Mouse (Mus musculus) testis, adult 2 months (tissue): ENCODE data around the gene Gm49403. TPM values are rescaled to one million over a fixed set of nuclear protein-coding genes. Genes with fewer than 3 reads are reported as not detected.
A peak's percentile ranks its signal among the peaks of the same experiment; 100 is the strongest.

Experiments used
- H3K27ac ChIP-seq: fragments of 200-500 bp; 2 replicates; pipeline ENCODE4 v1.5.1; 2012; ENCODE audit warnings: low read depth, low read length; ENCODE audit not compliant: control insufficient read depth, insufficient read depth
- H3K27me3 ChIP-seq: fragments of 200-500 bp; 2 replicates; pipeline ENCODE4 v1.6.1; 2012; ENCODE audit warnings: mild to moderate bottlenecking, low read length, moderate library complexity; ENCODE audit not compliant: control insufficient read depth, insufficient read depth
- H3K36me3 ChIP-seq: fragments of 200-500 bp; 2 replicates; pipeline ENCODE4 v1.6.1; 2012; ENCODE audit warnings: mild to moderate bottlenecking, low read length; ENCODE audit not compliant: control insufficient read depth, insufficient read depth
- H3K4me1 ChIP-seq: fragments of 200-500 bp; 2 replicates; pipeline ENCODE4 v1.6.1; 2012; ENCODE audit warnings: low read length; ENCODE audit not compliant: control insufficient read depth, insufficient read depth
- H3K4me3 ChIP-seq: fragments of 200-500 bp; 2 replicates; pipeline ENCODE4 v1.5.1; 2012; ENCODE audit warnings: low read depth, mild to moderate bottlenecking, low read length, moderate library complexity, mixed read lengths; ENCODE audit not compliant: control insufficient read depth
- CTCF ChIP-seq: fragments of 200-500 bp; IDR thresholded peaks from 2 replicates; pipeline ENCODE4 v1.5.1; 2012; ENCODE audit warnings: low read depth, mild to moderate bottlenecking, inconsistent platforms, low read length, moderate library complexity; ENCODE audit not compliant: control insufficient read depth, insufficient read depth, insufficient replicate concordance
- POLR2A ChIP-seq: fragments of 200-500 bp; IDR thresholded peaks from 2 replicates; pipeline ENCODE4 v1.6.1; 2012; ENCODE audit warnings: low read depth, mild to moderate bottlenecking, inconsistent platforms, low read length, moderate library complexity; ENCODE audit not compliant: control insufficient read depth
- polyA plus RNA-seq: library from polyadenylated mRNA; depleted of rRNA; stranded (reverse); fragments of >200 nt; gene quantifications from 2 replicates; pipeline ENCODE4 v1.2.3, GENCODE M21; 2012

The Gm49403 gene
- polyA plus RNA-seq, 1 experiment = not detected

- Histone ChIP-seq H3K36me3 (peaks cover 2% of the 10 kb centered on the region), H3K27me3 (no peaks in the 10 kb centered on the region), H3K4me1 (no peaks in the 10 kb centered on the region; the same call in 1 of the 2 replicates), H3K4me3 (no peak overlapping the region), H3K27ac (no peak overlapping the region)
- TF ChIP-seq CTCF = no peak
- no peak for TF ChIP-seq POLR2A
Measured at GRCm38 (mm10) chr19:8903412-8903811, 19.7 kb downstream of the Gm49403 start.

- TF ChIP-seq POLR2A (no peak), CTCF (no peak)
- Histone ChIP-seq H3K27ac (no peak overlapping the region), H3K27me3 (no peaks in the 10 kb centered on the region), H3K4me3 (no peak overlapping the region), H3K36me3 (peaks cover 8% of the 10 kb centered on the region), H3K4me1 (no peaks in the 10 kb centered on the region)
Measured at GRCm38 (mm10) chr19:8908531-8908930, 24.8 kb downstream of the Gm49403 start.

- TF ChIP-seq POLR2A (no peak), CTCF (no peak)
- H3K27ac ChIP-seq = no peak overlapping the region
- H3K4me3 ChIP-seq = no peak overlapping the region
Measured at GRCm38 (mm10) chr19:8911810-8912209, 28.1 kb downstream of the Gm49403 start.

GRCm38 (mm10) chr19:8914212-8914611, 30.5 kb downstream of the Gm49403 start:
- peaks cover 8% of the 10 kb centered on the region for H3K36me3 ChIP-seq
- no peaks in the 10 kb centered on the region; the same call in 1 of the 2 replicates for H3K4me1 ChIP-seq
- no peaks in the 10 kb centered on the region for H3K27me3 ChIP-seq
- H3K27ac ChIP-seq = no peak overlapping the region
- no peak overlapping the region for H3K4me3 ChIP-seq
- TF ChIP-seq CTCF (no peak), POLR2A (no peak)

More at GRCm38 (mm10) chr19:8911810-8912209, 28.1 kb downstream of the Gm49403 start:
- Histone ChIP-seq H3K36me3 (peaks cover 11% of the 10 kb centered on the region), H3K27me3 (no peaks in the 10 kb centered on the region), H3K4me1 (no peaks in the 10 kb centered on the region)

- no peak for TF ChIP-seq POLR2A
- no peak for TF ChIP-seq CTCF
- Histone ChIP-seq H3K27me3 (no peaks in the 10 kb centered on the region), H3K4me1 (peaks cover 8% of the 10 kb centered on the region), H3K4me3 (no peak overlapping the region), H3K27ac (no peak overlapping the region), H3K36me3 (peaks cover 3% of the 10 kb centered on the region; the same call in 1 of the 2 replicates)
Measured at GRCm38 (mm10) chr19:8919000-8919399, 35.3 kb downstream of the Gm49403 start.

- Histone ChIP-seq H3K4me3 (peak overlapping the region; percentile 88; the same call in 1 of the 2 replicates), H3K27ac (peak overlapping the region; percentile 88), H3K27me3 (no peaks in the 10 kb centered on the region), H3K36me3 (peaks cover 3% of the 10 kb centered on the region; the same call in 1 of the 2 replicates), H3K4me1 (peaks cover 8% of the 10 kb centered on the region)
- no peak for TF ChIP-seq POLR2A
Measured at GRCm38 (mm10) chr19:8919684-8920072, 35.9 kb downstream of the Gm49403 start.

GRCm38 (mm10) chr19:8920073-8920736, 36.5 kb downstream of the Gm49403 start, which contains the start of gene B3gat3:
TSS of gene B3gat3 (plus strand) at chr19:8920374.
- H3K36me3 ChIP-seq = peaks cover under 1% of the 10 kb centered on the region; the same call in 1 of the 2 replicates
- peak within 1 kb of the TSS; percentile 88 for H3K4me3 ChIP-seq
- peaks cover 8% of the 10 kb centered on the region for H3K4me1 ChIP-seq
- TF ChIP-seq CTCF (no peak), POLR2A (peak; percentile 98)
- H3K27ac ChIP-seq = peak within 1 kb of the TSS; percentile 88
- H3K27me3 ChIP-seq = no peaks in the 10 kb centered on the region
